In genomic region chr5:137553411-137553837, GRCm38 (mm10) we compare ENCODE assay signal across 8 mouse cellular contexts. TPM values are rescaled to one million over a fixed set of nuclear protein-coding genes. Genes with fewer than 3 reads are reported as not detected.
DNase-seq lines count a peak whose midpoint lies in the region; ATAC-seq and TF ChIP-seq lines count a peak whose summit lies in the region.

Gene Actl6b, plus strand, starts transcription at chr5:137553517.

- DNase-seq in NIH3T3 (ENCODE audit: low read depth), result peak; percentile 25
- DNase-seq in cerebellum, adult 11-12 months, result peak; percentile 94
- peak; percentile 84 to 86 for DNase-seq in layer of hippocampus, postnatal 25 days (ENCODE audit: extremely low spot score in 1 of 2, low spot score in 1 of 2)
- peak; percentile 46 for DNase-seq in lung, postnatal 0 days (ENCODE audit: low spot score)
- DNase-seq in ovary, postnatal 14 days (ENCODE audit: low spot score), result peak; percentile 77
- peak; percentile 68 to 78 for DNase-seq in urinary bladder, postnatal 4 days (ENCODE audit: low spot score in 2 of 2)

- peak; percentile 97 for ATAC-seq in forebrain, embryonic 15.5 days (replicated peaks)
- ATAC-seq in hindbrain, embryonic 12.5 days (ENCODE audit: low FRiP score), result peak; percentile 94
- ATAC-seq in lung, postnatal 0 days, result peak; percentile 81

- TF ChIP-seq EP300 in lung, postnatal 0 days (IDR thresholded peaks at IDR 0.05), result no peak

- peak within 1 kb of the TSS; percentile 58 for H3K9ac ChIP-seq in forebrain, embryonic 15.5 days (replicated peaks)
- peak within 1 kb of the TSS; percentile 60 for H3K9ac ChIP-seq in hindbrain, embryonic 12.5 days
- H3K9ac ChIP-seq in lung, postnatal 0 days (replicated peaks; ENCODE audit: low read depth), result no peak within 1 kb of the TSS

- no peaks in the 10 kb centered on the region for H3K27me3 ChIP-seq in forebrain, embryonic 15.5 days
- peaks cover 15% of the 10 kb centered on the region; the same call in 1 of the 2 replicates for H3K27me3 ChIP-seq in hindbrain, embryonic 12.5 days
- 0 out of 2 replicates have a peak, but pooled peaks cover 6% of the 10 kb centered on the region for H3K27me3 ChIP-seq in lung, postnatal 0 days (replicated peaks; ENCODE audit: insufficient read depth, low read length)

- H3K36me3 ChIP-seq in forebrain, embryonic 15.5 days, result no peaks in the 10 kb centered on the region
- no peaks in the 10 kb centered on the region for H3K36me3 ChIP-seq in hindbrain, embryonic 12.5 days
- H3K36me3 ChIP-seq in lung, postnatal 0 days (ENCODE audit: insufficient read depth, low read length), result no peaks in the 10 kb centered on the region

- peak within 1 kb of the TSS; percentile 63 for H3K4me3 ChIP-seq in forebrain, embryonic 15.5 days
- peak within 1 kb of the TSS; percentile 54 for H3K4me3 ChIP-seq in hindbrain, embryonic 12.5 days
- H3K4me3 ChIP-seq in lung, postnatal 0 days (ENCODE audit: low read depth, low read length), result no peak within 1 kb of the TSS

- peak within 1 kb of the TSS; percentile 71 for H3K27ac ChIP-seq in forebrain, embryonic 15.5 days (replicated peaks)
- H3K27ac ChIP-seq in hindbrain, embryonic 12.5 days, result peak within 1 kb of the TSS; percentile 72
- no peak within 1 kb of the TSS for H3K27ac ChIP-seq in lung, postnatal 0 days (ENCODE audit: low read length)

- H3K4me1 ChIP-seq in forebrain, embryonic 15.5 days, result peaks cover 18% of the 10 kb centered on the region
- H3K4me1 ChIP-seq in hindbrain, embryonic 12.5 days, result peaks cover 9% of the 10 kb centered on the region; the same call in 1 of the 2 replicates
- H3K4me1 ChIP-seq in lung, postnatal 0 days (ENCODE audit: insufficient read depth, low read depth, low read length), result no peaks in the 10 kb centered on the region

- WGBS in forebrain, embryonic 15.5 days, result under 1% methylated on average over 37 of the region's 37 CpGs
- under 1% methylated on average over 37 of the region's 37 CpGs for WGBS in hindbrain, embryonic 12.5 days
- 4% methylated on average over 32 of the region's 37 CpGs for WGBS in lung, postnatal 0 days

- peak within 1 kb of the TSS; percentile 51 for H3K4me2 ChIP-seq in forebrain, embryonic 15.5 days (replicated peaks)
- peak within 1 kb of the TSS; percentile 52 for H3K4me2 ChIP-seq in hindbrain, embryonic 12.5 days (replicated peaks)
- 0 out of 2 replicates have a peak within 1 kb of the TSS, but pooled peaks have one; percentile 5 for H3K4me2 ChIP-seq in lung, postnatal 0 days (replicated peaks; ENCODE audit: low read depth, low read length)

- H3K9me3 ChIP-seq in forebrain, embryonic 15.5 days, result no peaks in the 10 kb centered on the region
- H3K9me3 ChIP-seq in hindbrain, embryonic 12.5 days (replicated peaks), result no peaks in the 10 kb centered on the region
- no peaks in the 10 kb centered on the region for H3K9me3 ChIP-seq in lung, postnatal 0 days (ENCODE audit: low read length)

- TF ChIP-seq CTCF in lung, postnatal 0 days (IDR thresholded peaks at IDR 0.05), result no peak

RNA-seq across cellular contexts. Expression of gene Actl6b, which starts in this region (rescaled TPM):
- polyA plus RNA-seq in forebrain, embryonic 15.5 days (2015; fragmentation: Nextera tagmentation; extraction: Ambion mirVana), result 250 and 259 TPM in 2 replicates
- polyA plus RNA-seq in hindbrain, embryonic 12.5 days (2016; fragmentation: Nextera tagmentation; extraction: Ambion mirVana), result 103 and 108 TPM in 2 replicates
- 100 to 1,000 TPM; 129 to 132 TPM for total RNA-seq in layer of hippocampus, postnatal 25 days (2021)
- polyA plus RNA-seq in lung, postnatal 0 days (2015; fragmentation: Nextera tagmentation; extraction: Ambion mirVana), result 0.15 TPM in 1 of 2 replicates, not detected in the other

Comparison
In these comparisons a context has a peak if more than half of its experiments do, and no peak if none do; other contexts are left out.
1. RNA of gene Actl6b (polyA plus RNA-seq): 250 to 259 TPM in forebrain, embryonic 15.5 days and 103 to 108 TPM in hindbrain, embryonic 12.5 days; 0.15 TPM in lung, postnatal 0 days; every median in the first group is over 10 times any median in the second.
2. Peak in DNase-seq, ATAC-seq and H3K4me2 ChIP-seq in lung, postnatal 0 days; RNA of the gene not detected or under 1 TPM.
3. DNase-seq: peak in every context shown above with its lines; median percentile 94 in cerebellum, adult 11-12 months; 85 in layer of hippocampus, postnatal 25 days; 77 in ovary, postnatal 14 days; 73 in urinary bladder, postnatal 4 days; 46 in lung, postnatal 0 days; 25 in NIH3T3.
4. Peak in every context shown above with its lines, with median percentiles within 50 percentile points of each other: ATAC-seq and H3K4me2 ChIP-seq.